Mouse (Mus musculus) kidney, postnatal 14 days (tissue): Measurements from ENCODE around the gene Taldo1.
"Not testable (repeated sequence)": the region's sequence is repeated elsewhere in the genome, so short reads cannot be mapped to it uniquely, and the experiment has no call there.

Source experiments
- DNase-seq: peaks from one replicate; pipeline ENCODE4 v3.0.0; 2022; ENCODE audit warnings: mixed read lengths

The Taldo1 gene

GRCm38 (mm10) chr7:141388487-141389109, 3.4 kb upstream of the Taldo1 start:
- DNase-seq: no peak

- DNase-seq: peak; percentile 33
These were observed 1.4 kb upstream of the Taldo1 start for GRCm38 (mm10) chr7:141390326-141391259.

DNA sequence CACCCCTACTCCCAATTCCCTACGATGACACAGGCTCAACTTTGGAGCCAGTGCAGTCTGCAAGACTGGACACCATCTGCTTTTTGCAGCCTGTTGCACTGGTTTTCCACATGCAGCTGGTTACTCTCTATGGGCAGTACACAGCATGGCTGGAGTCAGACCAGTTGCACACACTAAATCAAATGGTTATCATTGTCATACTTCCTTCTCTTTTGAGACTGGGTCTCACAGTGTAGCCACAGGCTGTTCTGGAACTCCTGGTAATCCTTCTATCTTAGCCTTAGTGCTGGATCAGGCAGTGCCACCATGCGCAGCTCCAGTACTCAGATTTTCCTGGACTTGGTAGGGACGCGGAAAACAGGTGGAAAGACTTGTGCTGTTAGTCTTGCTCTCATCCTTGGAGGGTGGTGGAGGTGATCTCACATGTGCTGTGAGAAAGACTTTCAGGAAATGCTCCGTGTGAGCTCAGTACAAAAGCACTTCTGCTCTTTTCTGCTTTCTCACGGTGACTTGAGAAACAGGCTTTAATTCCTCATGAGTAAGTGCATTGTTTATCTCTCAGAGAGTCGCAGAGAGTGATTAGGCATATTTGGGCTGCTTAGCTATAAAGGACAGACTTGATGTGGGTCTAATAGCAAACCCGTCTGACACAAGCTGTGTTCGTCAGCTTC, 688 bp downstream of the Taldo1 start:
- DNase-seq: no peak

DNA sequence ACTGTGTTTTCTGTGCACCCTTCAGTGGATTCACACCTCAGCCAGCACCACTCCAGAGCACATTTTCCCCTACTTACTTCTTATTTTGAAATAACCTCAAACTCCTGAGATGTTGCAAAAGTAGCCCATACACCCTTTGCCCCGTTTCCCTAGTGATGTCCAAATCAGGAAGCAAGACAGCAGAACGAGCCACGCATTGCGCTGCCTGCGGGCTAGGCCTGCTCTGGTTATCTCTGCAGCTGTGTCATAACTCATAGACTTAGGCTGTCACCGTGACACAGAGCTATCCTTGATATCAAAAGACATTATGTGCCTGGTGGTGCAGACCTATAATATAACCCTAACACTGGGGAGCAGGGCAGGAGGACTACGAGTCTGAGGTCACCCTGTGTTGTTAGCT, 2.2 kb downstream of the Taldo1 start:
- DNase-seq: no peak

GRCm38 (mm10) chr7:141394771-141395170, 2.8 kb downstream of the Taldo1 start:
- DNase-seq: peak; percentile 72

GRCm38 (mm10) chr7:141395348-141395747, 3.3 kb downstream of the Taldo1 start:
- DNase-seq: no peak

DNA sequence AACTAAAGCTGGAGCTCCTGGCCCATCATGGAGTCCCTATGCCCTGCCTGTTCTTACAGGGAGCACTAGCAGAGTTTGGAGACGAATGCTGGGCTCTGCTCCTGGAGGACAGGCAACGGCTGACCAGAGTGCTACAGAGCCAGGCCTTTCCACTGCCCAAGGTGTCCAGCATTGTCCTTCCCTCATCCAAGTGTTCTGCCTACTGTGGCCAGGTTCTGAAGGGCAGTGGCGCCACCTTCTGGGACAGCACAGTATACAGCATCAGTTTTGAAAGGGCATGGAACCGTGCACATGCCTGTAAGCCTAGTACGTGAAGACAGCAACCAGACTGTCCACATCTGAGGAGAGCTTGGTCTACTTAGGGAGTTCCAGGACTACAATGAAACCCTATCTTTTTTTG, 11.3 kb downstream of the Taldo1 start:
- DNase-seq: peak; percentile 67

DNA sequence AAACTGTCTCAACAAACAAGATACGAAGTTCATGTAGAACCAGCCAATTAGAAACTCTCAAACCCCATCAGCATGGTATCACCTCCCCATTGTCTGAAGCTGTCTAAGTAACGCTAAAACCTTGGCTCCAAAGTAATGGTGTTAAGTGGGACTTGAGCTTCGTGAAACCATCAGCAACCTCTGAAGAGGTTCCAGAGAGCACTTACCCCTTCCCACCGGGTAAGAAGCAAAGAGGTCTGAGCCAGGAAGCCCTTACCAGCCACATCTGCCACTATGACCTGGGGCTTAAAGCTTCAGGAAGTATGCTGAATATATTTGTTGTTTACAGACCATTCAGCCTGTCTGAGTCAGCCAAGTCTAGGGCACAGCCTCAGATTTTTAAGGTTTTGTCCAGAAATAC, 13.5 kb downstream of the Taldo1 start:
- no peak for DNase-seq

GRCm38 (mm10) chr7:141407670-141408069, 15.7 kb downstream of the Taldo1 start:
- not testable (repeated sequence) for DNase-seq

- peak; percentile 89 for DNase-seq
These were observed 16.8 kb downstream of the Taldo1 start for GRCm38 (mm10) chr7:141408833-141409232.

DNA sequence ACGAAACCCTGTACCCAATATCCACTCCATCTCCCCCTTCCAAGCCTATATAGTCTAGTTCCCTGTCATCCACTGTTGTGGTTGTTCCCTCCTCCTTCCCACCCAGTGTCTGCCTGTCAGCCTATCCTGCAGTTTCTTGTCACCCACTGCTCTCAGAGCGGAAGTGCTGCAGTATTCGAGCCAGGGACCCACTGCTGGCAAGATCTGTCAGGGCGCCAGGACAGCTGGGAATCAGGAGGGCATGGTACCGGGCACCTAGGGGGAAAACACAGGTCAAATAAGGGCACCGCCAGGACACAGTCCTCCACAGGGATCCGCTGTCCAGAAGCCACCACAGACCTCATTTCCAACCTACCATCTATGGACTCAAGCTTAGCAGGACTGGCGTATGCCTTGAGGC, 18.6 kb downstream of the Taldo1 start:
- DNase-seq: no peak

GRCm38 (mm10) chr7:141411667-141412066, 19.7 kb downstream of the Taldo1 start:
- no peak for DNase-seq

- no peak for DNase-seq
These were observed 21.3 kb downstream of the Taldo1 start for GRCm38 (mm10) chr7:141413331-141413730.

- DNase-seq: peak; percentile 100
These were observed 22.0 kb downstream of the Taldo1 start, which contains the start of gene Gatd1 for GRCm38 (mm10) chr7:141413809-141414584. Gene Gatd1, minus strand, starts transcription at chr7:141414136.

DNA sequence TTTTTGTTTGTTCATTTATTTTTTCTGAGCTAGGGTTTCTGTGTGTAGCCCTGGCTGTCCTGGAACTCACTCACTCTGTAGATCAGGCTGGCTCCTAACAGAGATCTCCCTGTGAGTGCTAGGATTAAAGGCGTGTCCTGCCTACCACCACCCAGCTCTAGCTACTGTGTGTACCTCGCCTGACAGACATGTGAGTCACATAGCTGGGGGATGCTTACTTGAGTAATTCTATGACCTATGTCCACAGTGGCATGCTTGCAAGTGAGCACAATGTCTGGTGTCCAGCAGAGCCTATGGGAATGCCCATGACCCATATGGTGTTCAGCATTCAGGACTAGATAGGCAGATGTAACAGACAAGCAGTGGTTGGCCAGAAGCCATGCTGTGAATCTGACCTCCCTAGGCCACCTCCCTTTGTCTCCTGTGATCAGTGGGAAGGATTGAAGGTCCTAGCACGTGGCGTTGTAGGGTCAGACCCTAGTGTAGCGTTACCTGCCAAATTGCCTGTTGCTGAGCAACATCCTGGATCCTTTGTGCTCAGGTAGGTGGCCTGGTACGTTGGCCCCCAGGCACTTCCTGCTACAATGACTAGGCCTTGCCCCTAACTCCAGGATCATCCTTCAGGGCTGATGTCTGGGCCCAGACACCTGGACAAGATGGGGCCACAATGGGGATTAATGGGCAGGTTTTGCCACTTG, 24.3 kb downstream of the Taldo1 start:
- no peak for DNase-seq

GRCm38 (mm10) chr7:141417731-141418681, 26.0 kb downstream of the Taldo1 start:
- no peak for DNase-seq

DNA sequence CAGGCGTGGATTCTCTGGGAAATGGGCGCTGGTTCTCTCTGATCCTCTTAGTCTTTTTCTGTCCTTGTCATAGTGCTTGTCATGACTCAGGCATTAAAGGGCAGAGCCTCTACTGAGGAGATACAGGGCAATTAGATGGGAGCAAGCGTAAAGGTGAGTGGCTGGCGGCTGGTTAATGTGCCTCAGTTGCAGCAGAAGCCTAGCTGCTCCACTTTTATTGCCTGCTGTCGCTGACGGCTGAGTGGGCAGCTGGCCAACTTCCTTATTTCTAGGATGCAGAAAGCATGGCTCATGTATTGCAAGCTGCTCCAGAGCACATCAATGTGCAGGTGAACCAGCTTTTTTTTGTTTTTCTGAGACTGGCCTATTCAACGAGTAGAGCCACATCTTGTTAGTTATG, 27.0 kb downstream of the Taldo1 start:
- DNase-seq: peak; percentile 51

GRCm38 (mm10) chr7:141420030-141420702, 28.2 kb downstream of the Taldo1 start:
- DNase-seq: no peak

DNA sequence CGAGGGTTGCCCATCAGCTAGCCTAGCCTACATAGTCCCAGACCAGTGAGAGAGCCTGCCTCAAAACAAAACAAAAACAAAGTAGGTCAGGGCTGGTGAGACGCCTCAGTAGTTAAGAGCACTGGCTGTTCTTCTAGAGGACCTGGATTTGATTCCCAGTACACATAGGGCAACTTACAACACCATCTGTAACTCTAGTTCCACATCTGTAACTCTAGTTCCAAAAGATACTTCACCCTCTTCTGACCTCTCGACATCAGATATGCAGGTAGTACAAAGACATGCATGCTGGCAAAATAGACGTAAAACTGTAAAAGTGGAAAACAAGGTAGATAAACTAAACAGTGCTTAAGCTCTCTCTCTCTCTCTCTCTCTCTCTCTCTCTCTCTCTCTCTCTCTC, 31.8 kb downstream of the Taldo1 start:
- no peak for DNase-seq
